Mouse (Mus musculus): Measurements from ENCODE around the gene Fgfr1op. TPM values are rescaled to one million over a fixed set of nuclear protein-coding genes. Genes with fewer than 3 reads are reported as not detected.

Gene Fgfr1op
- polyA plus RNA-seq, 1 experiment from 2014 or later: 41.4 TPM

DNA sequence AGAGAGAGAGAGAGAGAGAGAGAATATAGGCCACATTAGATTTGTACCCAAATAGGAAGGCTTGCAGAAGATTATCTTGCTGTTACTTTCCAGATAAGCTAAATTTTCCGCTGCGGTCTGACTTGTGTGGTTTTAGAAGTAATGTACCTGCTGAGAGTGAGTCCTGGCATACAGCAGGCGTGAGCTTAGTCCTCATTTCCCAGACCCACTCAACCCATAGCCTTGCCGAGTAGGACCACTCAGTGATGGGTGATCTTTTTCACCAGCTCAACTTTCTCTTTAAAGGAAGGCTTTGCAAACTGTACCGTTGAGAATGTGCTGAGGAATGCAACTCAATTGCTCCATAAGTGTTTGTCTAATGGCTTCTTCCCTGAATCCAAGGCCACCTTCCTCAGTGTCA lies 41.4 kb downstream of the Fgfr1op start:
- Histone ChIP-seq H3K4me1 (ENCODE audit: control insufficient read depth, insufficient read depth, low read length) (no peaks in the 10 kb centered on the region), H3K27ac (ENCODE audit: low read length) (no peak overlapping the region), H3K27me3 (ENCODE audit: control insufficient read depth, insufficient read depth, low read length) (no peaks in the 10 kb centered on the region), H3K9me3 (ENCODE audit: control insufficient read depth, low read depth, low read length) (no peaks in the 10 kb centered on the region), H3K36me3 (ENCODE audit: control insufficient read depth, insufficient read depth, low read length) (no peaks in the 10 kb centered on the region), H3K4me3 (ENCODE audit: low read depth, low read length) (no peak overlapping the region), H3K9ac (replicated peaks; ENCODE audit: low read depth, low read length) (no peak overlapping the region), H3K4me2 (replicated peaks; ENCODE audit: low read depth, low read length) (no peak overlapping the region)
- WGBS: 82% methylated on average over 5 of the region's 5 CpGs
- ATAC-seq (ENCODE audit: insufficient number of reproducible peaks, insufficient read depth, low FRiP score, low read depth): no peak

DNA sequence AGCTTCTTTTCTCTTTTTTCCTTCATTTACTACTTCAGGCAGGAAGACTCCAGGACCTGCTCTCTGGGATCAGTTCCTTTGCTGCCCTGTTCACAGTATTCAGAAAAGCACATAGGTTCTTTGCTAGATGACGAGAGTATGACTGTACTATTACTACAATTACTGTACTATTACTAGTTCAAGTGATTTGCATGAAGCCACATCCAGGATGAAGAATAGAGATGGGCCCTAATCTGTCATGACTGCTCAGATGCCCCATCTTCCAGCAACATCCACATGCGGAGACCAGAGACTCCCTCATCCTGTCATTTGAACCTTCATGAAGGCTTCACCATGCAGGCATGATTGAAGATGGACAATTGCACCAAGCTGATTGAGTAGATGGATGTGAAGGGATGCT lies 44.4 kb downstream of the Fgfr1op start:
- 76% methylated on average over 2 of the region's 2 CpGs for WGBS
- Histone ChIP-seq H3K27ac (ENCODE audit: low read length) (no peak overlapping the region), H3K9ac (replicated peaks; ENCODE audit: low read depth, low read length) (no peak overlapping the region), H3K9me3 (ENCODE audit: control insufficient read depth, low read depth, low read length) (no peaks in the 10 kb centered on the region), H3K36me3 (ENCODE audit: control insufficient read depth, insufficient read depth, low read length) (no peaks in the 10 kb centered on the region), H3K4me2 (replicated peaks; ENCODE audit: low read depth, low read length) (no peak overlapping the region), H3K27me3 (ENCODE audit: control insufficient read depth, insufficient read depth, low read length) (no peaks in the 10 kb centered on the region), H3K4me1 (ENCODE audit: control insufficient read depth, insufficient read depth, low read length) (no peaks in the 10 kb centered on the region), H3K4me3 (ENCODE audit: low read depth, low read length) (no peak overlapping the region)
- ATAC-seq (ENCODE audit: insufficient number of reproducible peaks, insufficient read depth, low FRiP score, low read depth): no peak

DNA sequence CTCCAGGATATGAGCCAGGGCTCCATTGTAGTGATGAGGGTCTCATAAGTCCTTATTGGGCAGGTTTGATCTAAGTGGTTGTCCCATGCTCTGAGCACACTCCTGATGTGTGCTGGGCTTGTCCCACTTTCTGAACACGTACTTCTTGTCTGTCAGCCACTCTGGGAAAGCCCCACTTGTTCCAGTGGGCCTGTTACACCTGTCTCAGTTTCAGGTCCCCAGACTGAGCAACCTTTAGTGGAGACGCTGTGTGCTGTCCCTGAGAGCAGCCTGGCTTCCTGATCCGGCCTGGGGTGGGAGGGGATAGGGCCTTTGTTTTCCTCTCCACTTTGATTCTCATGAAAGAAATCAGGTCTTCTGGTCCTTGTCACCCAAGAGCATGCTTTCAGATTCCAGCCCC lies 44.9 kb downstream of the Fgfr1op start:
- Histone ChIP-seq H3K4me1 (ENCODE audit: control insufficient read depth, insufficient read depth, low read length) (no peaks in the 10 kb centered on the region), H3K27me3 (ENCODE audit: control insufficient read depth, insufficient read depth, low read length) (no peaks in the 10 kb centered on the region), H3K36me3 (ENCODE audit: control insufficient read depth, insufficient read depth, low read length) (no peaks in the 10 kb centered on the region), H3K4me3 (ENCODE audit: low read depth, low read length) (no peak overlapping the region), H3K9me3 (ENCODE audit: control insufficient read depth, low read depth, low read length) (no peaks in the 10 kb centered on the region), H3K4me2 (replicated peaks; ENCODE audit: low read depth, low read length) (no peak overlapping the region), H3K27ac (ENCODE audit: low read length) (no peak overlapping the region), H3K9ac (replicated peaks; ENCODE audit: low read depth, low read length) (no peak overlapping the region)
- ATAC-seq (ENCODE audit: insufficient number of reproducible peaks, insufficient read depth, low FRiP score, low read depth): no peak
- 61% methylated on average over 3 of the region's 3 CpGs for WGBS

DNA sequence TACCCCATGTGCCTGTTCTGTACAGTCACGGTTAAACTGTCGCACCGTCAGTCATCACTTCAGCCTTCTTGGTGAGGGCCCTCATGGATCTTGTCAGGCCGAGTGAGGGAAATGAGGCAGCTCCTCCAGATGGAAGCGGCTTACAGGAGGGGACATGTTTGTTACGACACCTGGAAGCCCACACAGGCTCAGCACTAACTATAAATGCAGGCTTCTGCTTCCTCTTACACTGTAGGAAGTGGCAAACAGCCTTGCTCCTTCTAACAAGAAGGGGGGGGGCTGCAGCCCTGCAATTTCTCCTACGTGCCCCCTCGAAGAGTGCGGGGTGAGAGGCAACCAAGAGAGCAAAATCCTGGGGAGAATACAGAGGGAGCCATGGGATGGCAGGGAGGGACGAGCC lies 45.4 kb downstream of the Fgfr1op start:
- Histone ChIP-seq H3K36me3 (ENCODE audit: control insufficient read depth, insufficient read depth, low read length) (no peaks in the 10 kb centered on the region), H3K4me3 (ENCODE audit: low read depth, low read length) (no peak overlapping the region), H3K9me3 (ENCODE audit: control insufficient read depth, low read depth, low read length) (no peaks in the 10 kb centered on the region), H3K9ac (replicated peaks; ENCODE audit: low read depth, low read length) (no peak overlapping the region), H3K4me1 (ENCODE audit: control insufficient read depth, insufficient read depth, low read length) (no peaks in the 10 kb centered on the region), H3K27me3 (ENCODE audit: control insufficient read depth, insufficient read depth, low read length) (no peaks in the 10 kb centered on the region), H3K4me2 (replicated peaks; ENCODE audit: low read depth, low read length) (no peak overlapping the region), H3K27ac (ENCODE audit: low read length) (no peak overlapping the region)
- no peak for ATAC-seq (ENCODE audit: insufficient number of reproducible peaks, insufficient read depth, low FRiP score, low read depth)
- 81% methylated on average over 10 of the region's 10 CpGs for WGBS

DNA sequence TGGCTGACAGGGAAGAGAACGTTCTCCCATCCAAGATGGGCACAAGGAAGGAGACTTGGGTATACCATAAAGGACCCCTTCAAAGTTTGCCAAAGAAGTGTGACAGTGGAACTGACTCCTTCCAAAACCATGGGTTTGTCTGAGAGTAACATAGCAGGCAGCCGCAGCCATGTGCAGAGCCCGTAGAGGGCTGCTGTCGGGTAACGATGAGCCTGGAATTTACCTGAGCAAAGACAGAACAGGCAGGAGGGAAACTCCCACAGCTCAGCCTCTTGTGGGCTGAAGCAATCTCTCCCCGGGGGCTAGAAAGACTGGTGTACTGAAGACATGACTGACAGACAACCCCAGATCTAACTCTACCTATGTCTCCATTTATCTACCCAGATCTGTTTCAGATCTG lies 46.1 kb downstream of the Fgfr1op start:
- H3K9me3 ChIP-seq (ENCODE audit: control insufficient read depth, low read depth, low read length): no peaks in the 10 kb centered on the region
- no peak for ATAC-seq (ENCODE audit: insufficient number of reproducible peaks, insufficient read depth, low FRiP score, low read depth)
- H3K9ac ChIP-seq (replicated peaks; ENCODE audit: low read depth, low read length): no peak overlapping the region
- no peaks in the 10 kb centered on the region for H3K27me3 ChIP-seq (ENCODE audit: control insufficient read depth, insufficient read depth, low read length)
- no peak overlapping the region for H3K27ac ChIP-seq (ENCODE audit: low read length)
- no peaks in the 10 kb centered on the region for H3K36me3 ChIP-seq (ENCODE audit: control insufficient read depth, insufficient read depth, low read length)
- H3K4me2 ChIP-seq (replicated peaks; ENCODE audit: low read depth, low read length): no peak overlapping the region
- no peaks in the 10 kb centered on the region for H3K4me1 ChIP-seq (ENCODE audit: control insufficient read depth, insufficient read depth, low read length)
- no peak overlapping the region for H3K4me3 ChIP-seq (ENCODE audit: low read depth, low read length)
- WGBS: 86% methylated on average over 6 of the region's 6 CpGs

DNA sequence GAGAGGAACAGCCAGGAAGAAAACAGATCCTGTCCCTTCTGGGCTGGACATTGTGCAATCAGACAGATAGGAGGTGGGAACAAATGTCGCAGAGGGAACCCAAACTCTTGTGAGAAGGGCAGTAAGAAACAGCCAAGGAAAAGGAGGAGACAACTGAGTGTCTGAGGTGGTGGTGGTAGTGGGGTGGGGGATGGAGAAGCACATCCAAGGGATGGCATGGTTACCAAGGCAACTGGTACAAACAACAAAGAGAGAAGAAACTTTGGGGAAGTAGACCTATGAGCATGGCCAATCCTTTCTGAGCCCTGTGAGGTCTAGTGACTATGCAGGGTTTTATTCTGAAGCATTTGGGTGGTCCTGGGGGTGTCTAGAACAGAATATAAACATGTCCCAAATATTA lies 49.1 kb downstream of the Fgfr1op start:
- Histone ChIP-seq H3K4me2 (replicated peaks; ENCODE audit: low read depth, low read length) (no peak overlapping the region), H3K27ac (ENCODE audit: low read length) (no peak overlapping the region), H3K4me1 (ENCODE audit: control insufficient read depth, insufficient read depth, low read length) (no peaks in the 10 kb centered on the region), H3K27me3 (ENCODE audit: control insufficient read depth, insufficient read depth, low read length) (no peaks in the 10 kb centered on the region), H3K36me3 (ENCODE audit: control insufficient read depth, insufficient read depth, low read length) (no peaks in the 10 kb centered on the region), H3K9me3 (ENCODE audit: control insufficient read depth, low read depth, low read length) (no peaks in the 10 kb centered on the region), H3K9ac (replicated peaks; ENCODE audit: low read depth, low read length) (no peak overlapping the region), H3K4me3 (ENCODE audit: low read depth, low read length) (no peak overlapping the region)
- 93% methylated on average over 1 of the region's 1 CpGs for WGBS
- no peak for ATAC-seq (ENCODE audit: insufficient number of reproducible peaks, insufficient read depth, low FRiP score, low read depth)

DNA sequence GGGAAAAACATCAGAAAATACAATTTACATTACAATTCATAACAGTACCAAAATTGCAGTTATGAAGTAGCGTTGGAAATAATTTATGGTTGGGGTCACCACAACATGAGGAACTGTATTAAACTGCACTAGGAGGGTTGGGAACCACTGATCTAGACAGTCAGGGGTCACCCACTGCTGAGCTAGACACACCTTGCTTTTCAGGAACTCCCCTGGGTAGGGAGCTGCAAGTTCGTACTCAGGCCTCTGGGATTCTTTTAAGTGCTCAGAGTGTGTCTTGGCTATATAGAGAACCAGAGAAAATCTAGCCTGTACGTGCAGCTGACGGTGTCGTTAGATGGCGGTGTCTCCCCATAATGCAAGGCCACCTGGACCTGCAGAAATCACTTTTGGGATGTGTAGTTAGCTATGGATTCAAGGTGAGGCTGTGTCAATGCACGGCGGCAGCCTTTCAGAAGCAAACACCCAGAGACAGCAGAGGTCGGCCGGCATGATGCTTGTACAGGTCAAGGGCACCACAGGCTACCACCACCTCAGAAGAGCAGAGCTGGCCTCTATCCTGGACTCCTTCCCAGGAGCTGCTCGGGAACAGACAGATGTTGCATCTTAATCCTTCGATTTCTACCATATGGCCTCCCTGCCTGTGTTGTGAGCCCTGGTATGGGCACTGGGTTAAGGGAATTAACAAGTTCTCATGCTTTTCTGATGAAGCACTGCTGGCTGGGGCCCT lies 49.9 kb downstream of the Fgfr1op start:
- H3K4me2 ChIP-seq (replicated peaks; ENCODE audit: low read depth, low read length): no peak overlapping the region
- H3K9me3 ChIP-seq (ENCODE audit: control insufficient read depth, low read depth, low read length): no peaks in the 10 kb centered on the region
- no peak overlapping the region for H3K9ac ChIP-seq (replicated peaks; ENCODE audit: low read depth, low read length)
- no peak overlapping the region for H3K27ac ChIP-seq (ENCODE audit: low read length)
- H3K4me1 ChIP-seq (ENCODE audit: control insufficient read depth, insufficient read depth, low read length): no peaks in the 10 kb centered on the region
- H3K36me3 ChIP-seq (ENCODE audit: control insufficient read depth, insufficient read depth, low read length): no peaks in the 10 kb centered on the region
- 88% methylated on average over 12 of the region's 12 CpGs for WGBS
- no peak for ATAC-seq (ENCODE audit: insufficient number of reproducible peaks, insufficient read depth, low FRiP score, low read depth)
- no peaks in the 10 kb centered on the region for H3K27me3 ChIP-seq (ENCODE audit: control insufficient read depth, insufficient read depth, low read length)
- no peak overlapping the region for H3K4me3 ChIP-seq (ENCODE audit: low read depth, low read length)

DNA sequence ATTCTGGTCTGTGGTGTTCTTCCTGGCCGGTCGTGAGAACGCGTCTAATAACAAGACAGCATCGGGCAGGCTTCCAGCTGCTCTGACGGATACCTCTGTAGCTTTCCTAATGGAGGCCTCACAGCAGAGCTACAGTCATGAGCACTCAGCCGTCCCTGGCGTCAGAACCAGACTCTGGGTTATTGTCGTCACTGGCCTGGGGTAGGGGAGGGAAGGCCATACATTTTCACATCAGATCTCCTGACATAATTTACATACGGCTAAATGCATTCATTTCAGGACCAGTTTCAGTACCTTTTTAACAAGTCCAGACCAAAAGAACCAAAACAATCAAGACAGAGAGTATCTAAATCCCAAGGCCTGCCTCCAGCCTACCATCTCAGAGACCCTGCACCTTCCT lies 57.9 kb downstream of the Fgfr1op start:
- Histone ChIP-seq H3K4me3 (ENCODE audit: low read depth, low read length) (no peak overlapping the region), H3K9me3 (ENCODE audit: control insufficient read depth, low read depth, low read length) (no peaks in the 10 kb centered on the region), H3K36me3 (ENCODE audit: control insufficient read depth, insufficient read depth, low read length) (no peaks in the 10 kb centered on the region), H3K27me3 (ENCODE audit: control insufficient read depth, insufficient read depth, low read length) (no peaks in the 10 kb centered on the region), H3K9ac (replicated peaks; ENCODE audit: low read depth, low read length) (no peak overlapping the region), H3K4me1 (ENCODE audit: control insufficient read depth, insufficient read depth, low read length) (0 out of 2 replicates have a peak, but pooled peaks cover 4% of the 10 kb centered on the region), H3K4me2 (replicated peaks; ENCODE audit: low read depth, low read length) (no peak overlapping the region), H3K27ac (ENCODE audit: low read length) (no peak overlapping the region)
- WGBS: 66% methylated on average over 10 of the region's 10 CpGs
- no peak for ATAC-seq (ENCODE audit: insufficient number of reproducible peaks, insufficient read depth, low FRiP score, low read depth)

DNA sequence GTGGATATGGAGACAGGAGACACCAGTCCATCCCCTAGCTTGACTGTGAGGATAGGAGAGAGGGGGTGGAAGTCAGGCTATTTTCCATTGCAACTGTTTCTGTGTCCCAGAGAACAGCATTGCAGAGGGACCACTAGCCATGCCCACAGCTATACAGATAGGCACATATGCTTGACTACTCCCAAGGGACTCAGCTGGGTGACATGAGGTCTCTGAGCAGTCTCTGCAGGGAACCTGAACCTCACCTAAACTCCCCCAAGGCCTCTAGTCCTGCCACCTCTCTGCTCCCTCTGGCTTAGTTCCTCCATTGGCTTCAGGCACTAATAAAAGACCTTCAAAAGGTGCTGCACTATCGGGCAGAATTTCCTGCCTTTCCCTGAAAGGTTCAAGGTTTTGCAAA lies 58.8 kb downstream of the Fgfr1op start:
- no peaks in the 10 kb centered on the region for H3K9me3 ChIP-seq (ENCODE audit: control insufficient read depth, low read depth, low read length)
- H3K27me3 ChIP-seq (ENCODE audit: control insufficient read depth, insufficient read depth, low read length): no peaks in the 10 kb centered on the region
- H3K4me2 ChIP-seq (replicated peaks; ENCODE audit: low read depth, low read length): no peak overlapping the region
- ATAC-seq (ENCODE audit: insufficient number of reproducible peaks, insufficient read depth, low FRiP score, low read depth): no peak
- H3K27ac ChIP-seq (ENCODE audit: low read length): no peak overlapping the region
- no peak overlapping the region for H3K4me3 ChIP-seq (ENCODE audit: low read depth, low read length)
- 0 out of 2 replicates have a peak, but pooled peaks cover 4% of the 10 kb centered on the region for H3K4me1 ChIP-seq (ENCODE audit: control insufficient read depth, insufficient read depth, low read length)
- 73% methylated on average over 1 of the region's 1 CpGs for WGBS
- no peaks in the 10 kb centered on the region for H3K36me3 ChIP-seq (ENCODE audit: control insufficient read depth, insufficient read depth, low read length)
- H3K9ac ChIP-seq (replicated peaks; ENCODE audit: low read depth, low read length): no peak overlapping the region

Measured in stomach, embryonic 14.5 days (tissue).